In the genomic region with DNA sequence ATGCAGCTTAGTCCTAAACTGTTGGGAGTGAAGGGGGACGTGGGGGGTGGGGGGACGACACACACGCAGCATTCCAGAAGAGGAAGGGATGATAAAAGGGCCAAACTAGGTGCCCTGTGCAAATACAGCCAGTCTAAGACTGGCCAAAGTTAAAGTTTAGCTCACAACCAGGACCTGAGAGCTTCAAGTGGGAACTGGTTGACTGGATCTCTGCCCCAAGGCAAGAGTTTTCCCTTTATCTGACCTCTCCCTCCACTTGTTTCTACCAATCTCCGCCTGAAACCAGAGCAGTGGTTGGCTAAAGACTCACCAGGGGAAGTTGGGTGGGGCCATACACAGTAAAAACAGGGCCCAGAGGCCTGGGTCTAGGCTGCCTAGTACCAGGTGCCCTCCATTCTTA, we compare ENCODE assay signal across 13 mouse cellular contexts. TPM values are rescaled to one million over a fixed set of nuclear protein-coding genes. Genes with fewer than 3 reads are reported as not detected.
DNase-seq lines count a peak whose midpoint lies in the region; ATAC-seq and TF ChIP-seq lines count a peak whose summit lies in the region.
"Had no signal": no experiment of that assay in that cellular context is flagged by ENCODE, and none has a peak within 500 bp of the region (broad histone marks: within the 10 kb centered on the region; RNA-seq: fewer than 3 reads in every experiment).

No protein-coding gene starts in this region.

- H3K4me2 ChIP-seq in hindbrain, embryonic 13.5 days = no peak overlapping the region
- H3K4me2 ChIP-seq in midbrain, embryonic 13.5 days (replicated peaks) = no peak overlapping the region
- no peak overlapping the region for H3K4me2 ChIP-seq in midbrain, embryonic 16.5 days (ENCODE audit: low read length)
- H3K4me2 ChIP-seq in kidney, postnatal 0 days (ENCODE audit: low read length) = 0 out of 2 replicates have a peak overlapping the region, but pooled peaks have one; percentile 17
- H3K4me2 ChIP-seq: heart, embryonic 15.5 days; limb, embryonic 13.5 days had no signal

- H3K4me1 ChIP-seq in hindbrain, embryonic 13.5 days (replicated peaks) = peaks cover 22% of the 10 kb centered on the region
- peaks cover 35% of the 10 kb centered on the region for H3K4me1 ChIP-seq in hindbrain, embryonic 10.5 days (replicated peaks)
- H3K4me1 ChIP-seq in midbrain, embryonic 13.5 days (replicated peaks) = peaks cover 26% of the 10 kb centered on the region
- H3K4me1 ChIP-seq in midbrain, embryonic 16.5 days (ENCODE audit: control insufficient read depth, insufficient read depth, low read length) = peaks cover 12% of the 10 kb centered on the region
- H3K4me1 ChIP-seq in kidney, postnatal 0 days (replicated peaks; ENCODE audit: insufficient read depth, low read length) = peaks cover 10% of the 10 kb centered on the region

- DNase-seq in hindbrain, embryonic 10.5 days (ENCODE audit: low spot score) = no peak
- DNase-seq in kidney, postnatal 0 days (ENCODE audit: low spot score) = no peak
- peak; percentile 75 for DNase-seq in yolk sac, embryonic 10.5 days (ENCODE audit: low spot score)
- DNase-seq in cerebellum, postnatal 14 days = no peak
- DNase-seq in urinary bladder, postnatal 36 days (ENCODE audit: low spot score in 2 of 2) = no peak
- DNase-seq: cerebellum, adult 9-10 months; right cerebral cortex, postnatal 25 days had no signal

- no peak for TF ChIP-seq CTCF in kidney, postnatal 0 days (IDR thresholded peaks at IDR 0.05; ENCODE audit: low read depth)

- no peaks in the 10 kb centered on the region for H3K27me3 ChIP-seq in hindbrain, embryonic 13.5 days
- no peaks in the 10 kb centered on the region for H3K27me3 ChIP-seq in hindbrain, embryonic 10.5 days (ENCODE audit: insufficient read depth, poor library complexity, severe bottlenecking)
- H3K27me3 ChIP-seq in midbrain, embryonic 13.5 days = no peaks in the 10 kb centered on the region
- H3K27me3 ChIP-seq in midbrain, embryonic 16.5 days (ENCODE audit: control insufficient read depth, insufficient read depth, low read depth, low read length) = no peaks in the 10 kb centered on the region
- no peaks in the 10 kb centered on the region for H3K27me3 ChIP-seq in kidney, postnatal 0 days (ENCODE audit: insufficient read depth, low read length)
- H3K27me3 ChIP-seq: heart, embryonic 15.5 days; limb, embryonic 13.5 days had no signal

- no peak for ATAC-seq in hindbrain, embryonic 13.5 days (ENCODE audit: low FRiP score)
- no peak for ATAC-seq in midbrain, embryonic 13.5 days
- ATAC-seq in midbrain, embryonic 16.5 days = no peak
- ATAC-seq in kidney, postnatal 0 days (replicated peaks; ENCODE audit: low FRiP score, low read depth) = peak; percentile 26

- peaks cover 75% of the 10 kb centered on the region for H3K36me3 ChIP-seq in hindbrain, embryonic 13.5 days
- peaks cover 77% of the 10 kb centered on the region for H3K36me3 ChIP-seq in hindbrain, embryonic 10.5 days
- H3K36me3 ChIP-seq in midbrain, embryonic 13.5 days = peaks cover 76% of the 10 kb centered on the region
- H3K36me3 ChIP-seq in midbrain, embryonic 16.5 days (ENCODE audit: control insufficient read depth, insufficient read depth, low read length) = peaks cover 38% of the 10 kb centered on the region
- peaks cover 36% of the 10 kb centered on the region for H3K36me3 ChIP-seq in kidney, postnatal 0 days (ENCODE audit: insufficient read depth, low read length)

- WGBS in hindbrain, embryonic 13.5 days = 70% methylated on average over 4 of the region's 4 CpGs
- 59% methylated on average over 4 of the region's 4 CpGs for WGBS in hindbrain, embryonic 10.5 days
- WGBS in midbrain, embryonic 13.5 days = 64% methylated on average over 4 of the region's 4 CpGs
- WGBS in midbrain, embryonic 16.5 days = 69% methylated on average over 4 of the region's 4 CpGs
- WGBS in kidney, postnatal 0 days = 58% methylated on average over 4 of the region's 4 CpGs

- H3K9ac ChIP-seq in hindbrain, embryonic 13.5 days = no peak overlapping the region
- H3K9ac ChIP-seq in midbrain, embryonic 13.5 days (replicated peaks) = peak overlapping the region; percentile 36; the same call in 1 of the 2 replicates
- no peak overlapping the region for H3K9ac ChIP-seq in midbrain, embryonic 16.5 days (ENCODE audit: low read depth, low read length)
- no peak overlapping the region for H3K9ac ChIP-seq in kidney, postnatal 0 days (ENCODE audit: low read depth, low read length)
- H3K9ac ChIP-seq: heart, embryonic 15.5 days; limb, embryonic 13.5 days had no signal

- no peaks in the 10 kb centered on the region for H3K9me3 ChIP-seq in hindbrain, embryonic 13.5 days
- no peaks in the 10 kb centered on the region for H3K9me3 ChIP-seq in hindbrain, embryonic 10.5 days
- no peaks in the 10 kb centered on the region for H3K9me3 ChIP-seq in midbrain, embryonic 13.5 days
- no peaks in the 10 kb centered on the region for H3K9me3 ChIP-seq in midbrain, embryonic 16.5 days (replicated peaks; ENCODE audit: control insufficient read depth, low read length, poor library complexity, severe bottlenecking)
- no peaks in the 10 kb centered on the region for H3K9me3 ChIP-seq in kidney, postnatal 0 days (replicated peaks; ENCODE audit: low read length)
- H3K9me3 ChIP-seq: forebrain, embryonic 10.5 days; heart, embryonic 15.5 days; limb, embryonic 13.5 days had no signal

- H3K27ac ChIP-seq in hindbrain, embryonic 13.5 days = 0 out of 2 replicates have a peak overlapping the region, but pooled peaks have one; percentile 13
- H3K27ac ChIP-seq in hindbrain, embryonic 10.5 days = no peak overlapping the region
- 0 out of 2 replicates have a peak overlapping the region, but pooled peaks have one; percentile 25 for H3K27ac ChIP-seq in midbrain, embryonic 13.5 days
- H3K27ac ChIP-seq in midbrain, embryonic 16.5 days (ENCODE audit: low read length) = no peak overlapping the region
- peak overlapping the region; percentile 74 for H3K27ac ChIP-seq in kidney, postnatal 0 days
- H3K27ac ChIP-seq: heart, embryonic 15.5 days; limb, embryonic 13.5 days had no signal

- no peak overlapping the region for H3K4me3 ChIP-seq in hindbrain, embryonic 13.5 days
- H3K4me3 ChIP-seq in hindbrain, embryonic 10.5 days = no peak overlapping the region
- H3K4me3 ChIP-seq in midbrain, embryonic 13.5 days (replicated peaks) = no peak overlapping the region
- H3K4me3 ChIP-seq in midbrain, embryonic 16.5 days (ENCODE audit: low read depth, low read length) = no peak overlapping the region
- H3K4me3 ChIP-seq in kidney, postnatal 0 days (replicated peaks; ENCODE audit: low read depth, low read length) = no peak overlapping the region
- H3K4me3 ChIP-seq: heart, embryonic 15.5 days; limb, embryonic 13.5 days had no signal

RNA-seq across cellular contexts. Expression of gene Rab1b, which starts 1.8 kb away (rescaled TPM):
- 234 TPM in 2 replicates for polyA plus RNA-seq in hindbrain, embryonic 13.5 days (2015; fragmentation: Nextera tagmentation; extraction: Ambion mirVana)
- 270 and 303 TPM in 2 replicates for polyA plus RNA-seq in hindbrain, embryonic 10.5 days (2016; fragmentation: Nextera tagmentation; extraction: Ambion mirVana)
- polyA plus RNA-seq in midbrain, embryonic 13.5 days (2015; fragmentation: Nextera tagmentation; extraction: Ambion mirVana) = 238 and 242 TPM in 2 replicates
- polyA plus RNA-seq in midbrain, embryonic 16.5 days (2015; fragmentation: Nextera tagmentation; extraction: Ambion mirVana) = 201 and 206 TPM in 2 replicates
- polyA plus RNA-seq in kidney, postnatal 0 days (2015; fragmentation: Nextera tagmentation; extraction: Ambion mirVana) = 270 and 284 TPM in 2 replicates

RNA-seq across cellular contexts. Expression of gene Klc2, which starts 9.7 kb away (rescaled TPM):
- polyA plus RNA-seq in hindbrain, embryonic 13.5 days (2015; fragmentation: Nextera tagmentation; extraction: Ambion mirVana) = 73.4 and 76.7 TPM in 2 replicates
- polyA plus RNA-seq in hindbrain, embryonic 10.5 days (2016; fragmentation: Nextera tagmentation; extraction: Ambion mirVana) = 35.5 and 45.8 TPM in 2 replicates
- polyA plus RNA-seq in midbrain, embryonic 13.5 days (2015; fragmentation: Nextera tagmentation; extraction: Ambion mirVana) = 63.1 and 69.0 TPM in 2 replicates
- polyA plus RNA-seq in midbrain, embryonic 16.5 days (2015; fragmentation: Nextera tagmentation; extraction: Ambion mirVana) = 71.4 and 76.5 TPM in 2 replicates
- polyA plus RNA-seq in kidney, postnatal 0 days (2015; fragmentation: Nextera tagmentation; extraction: Ambion mirVana) = 18.1 and 20.2 TPM in 2 replicates

RNA-seq across cellular contexts. Expression of gene Cnih2, which starts 10.4 kb away (rescaled TPM):
- polyA plus RNA-seq in hindbrain, embryonic 13.5 days (2015; fragmentation: Nextera tagmentation; extraction: Ambion mirVana) = 333 TPM in 2 replicates
- 42.1 and 115 TPM in 2 replicates for polyA plus RNA-seq in hindbrain, embryonic 10.5 days (2016; fragmentation: Nextera tagmentation; extraction: Ambion mirVana)
- 321 and 357 TPM in 2 replicates for polyA plus RNA-seq in midbrain, embryonic 13.5 days (2015; fragmentation: Nextera tagmentation; extraction: Ambion mirVana)
- polyA plus RNA-seq in midbrain, embryonic 16.5 days (2015; fragmentation: Nextera tagmentation; extraction: Ambion mirVana) = 430 and 432 TPM in 2 replicates
- 4.2 and 4.7 TPM in 2 replicates for polyA plus RNA-seq in kidney, postnatal 0 days (2015; fragmentation: Nextera tagmentation; extraction: Ambion mirVana)

RNA-seq across cellular contexts. Expression of gene Yif1a, which starts 20.4 kb away (rescaled TPM):
- 57.6 and 58.2 TPM in 2 replicates for polyA plus RNA-seq in hindbrain, embryonic 13.5 days (2015; fragmentation: Nextera tagmentation; extraction: Ambion mirVana)
- 87.1 and 92.0 TPM in 2 replicates for polyA plus RNA-seq in hindbrain, embryonic 10.5 days (2016; fragmentation: Nextera tagmentation; extraction: Ambion mirVana)
- polyA plus RNA-seq in midbrain, embryonic 13.5 days (2015; fragmentation: Nextera tagmentation; extraction: Ambion mirVana) = 57.1 and 59.0 TPM in 2 replicates
- polyA plus RNA-seq in midbrain, embryonic 16.5 days (2015; fragmentation: Nextera tagmentation; extraction: Ambion mirVana) = 39.8 and 46.6 TPM in 2 replicates
- polyA plus RNA-seq in kidney, postnatal 0 days (2015; fragmentation: Nextera tagmentation; extraction: Ambion mirVana) = 129 and 132 TPM in 2 replicates

RNA-seq across cellular contexts. Expression of gene Tmem151a, which starts 23.4 kb away (rescaled TPM):
- polyA plus RNA-seq in hindbrain, embryonic 13.5 days (2015; fragmentation: Nextera tagmentation; extraction: Ambion mirVana) = 6.2 and 8.4 TPM in 2 replicates
- polyA plus RNA-seq in hindbrain, embryonic 10.5 days (2016; fragmentation: Nextera tagmentation; extraction: Ambion mirVana) = 1.5 and 1.8 TPM in 2 replicates
- polyA plus RNA-seq in midbrain, embryonic 13.5 days (2015; fragmentation: Nextera tagmentation; extraction: Ambion mirVana) = 3.7 and 4.4 TPM in 2 replicates
- polyA plus RNA-seq in midbrain, embryonic 16.5 days (2015; fragmentation: Nextera tagmentation; extraction: Ambion mirVana) = 22.7 and 31.9 TPM in 2 replicates
- polyA plus RNA-seq in kidney, postnatal 0 days (2015; fragmentation: Nextera tagmentation; extraction: Ambion mirVana) = 1.4 and 2.1 TPM in 2 replicates

Comparison
In these comparisons a context has a peak if more than half of its experiments do, and no peak if none do; other contexts are left out.
1. H3K27ac ChIP-seq: peak in hindbrain, embryonic 13.5 days (single experiment), midbrain, embryonic 13.5 days (single experiment) and kidney, postnatal 0 days (single experiment); none in hindbrain, embryonic 10.5 days (single experiment) and midbrain, embryonic 16.5 days (single experiment).